Mouse (Mus musculus) embryonic fibroblast, embryonic 13.5 days (primary cell): ENCODE data around the gene Bcdin3d.

Experiments
- CTCF ChIP-seq: IDR thresholded peaks from 2 replicates; pipeline ENCODE4 v1.5.1; 2011; ENCODE audit warnings: mild to moderate bottlenecking, control low read depth, low read length, moderate library complexity, borderline replicate concordance; ENCODE audit not compliant: insufficient read depth
- POLR2A ChIP-seq: IDR thresholded peaks from 2 replicates; pipeline ENCODE4 v1.6.1; 2011; ENCODE audit warnings: low read depth, mild to moderate bottlenecking, control low read depth, low read length, moderate library complexity

GRCm38 (mm10) chr15:99463194-99463593 lies 11.3 kb downstream of the Bcdin3d start:
- TF ChIP-seq CTCF (no peak), POLR2A (no peak)
